Mouse (Mus musculus) forebrain, embryonic 14.5 days (tissue): ENCODE measurements around the gene 6430550D23Rik. TPM values are rescaled to one million over a fixed set of nuclear protein-coding genes. Genes with fewer than 3 reads are reported as not detected.

Experiments used
- ATAC-seq: fragments of 200-750 bp; cut with Nextera tagmentation; 2 replicates; pipeline ENCODE4 v1.8.0; 2017; ENCODE audit warnings: mild to moderate bottlenecking, moderate library complexity
- DNase-seq: peaks from one replicate; pipeline ENCODE4 v3.0.0-alpha.2; 2015; ENCODE audit warnings: low spot score
- H3K27ac ChIP-seq: fragments of 300-500 bp; sonication (generic); 2 replicates; pipeline ENCODE4 v1.5.1; 2014; ENCODE audit warnings: low read depth, mild to moderate bottlenecking, control low read depth, low read length, moderate library complexity
- H3K27me3 ChIP-seq: fragments of 300-500 bp; sonication (generic); replicated peaks from 2 replicates; pipeline ENCODE4 v1.6.1; 2014; ENCODE audit warnings: low read length, control low read depth, mixed read lengths; ENCODE audit not compliant: control insufficient read depth, insufficient read depth
- H3K36me3 ChIP-seq: fragments of 300-500 bp; sonication (generic); 2 replicates; pipeline ENCODE4 v1.6.1; 2014; ENCODE audit warnings: low read length, control low read depth; ENCODE audit not compliant: control insufficient read depth, insufficient read depth
- H3K4me1 ChIP-seq: fragments of 300-500 bp; sonication (generic); 2 replicates; pipeline ENCODE4 v1.6.1; 2014; ENCODE audit warnings: antibody characterized with exemption, low read length, control low read depth; ENCODE audit not compliant: control insufficient read depth, insufficient read depth
- H3K4me2 ChIP-seq: fragments of 300-500 bp; sonication (generic); 2 replicates; pipeline ENCODE4 v1.6.1; 2014; ENCODE audit warnings: mild to moderate bottlenecking, control low read depth, low read length
- H3K4me3 ChIP-seq: fragments of 300-500 bp; sonication (generic); 2 replicates; pipeline ENCODE4 v1.5.1; 2014; ENCODE audit warnings: low read depth, low read length, control low read depth
- H3K9ac ChIP-seq: fragments of 300-500 bp; sonication (generic); 2 replicates; pipeline ENCODE4 v1.6.1; 2014; ENCODE audit warnings: mild to moderate bottlenecking, low read length, control low read depth, moderate library complexity
- H3K9me3 ChIP-seq: fragments of 300-500 bp; sonication (generic); replicated peaks from 2 replicates; pipeline ENCODE4 v1.6.1; 2016; ENCODE audit warnings: low read length, control low read depth, mixed read lengths; ENCODE audit not compliant: control insufficient read depth
- WGBS: fragments of 180-500 bp; shearing (Covaris S2); extraction: QIAGEN DNeasy Blood & Tissue Kit; methylation state at CpG from one replicate; pipeline ENCODE4 v1.1.7; 2014; 5-methylcytosine and 5-hydroxymethylcytosine counted together
- polyA plus RNA-seq: library from polyadenylated mRNA; unstranded; fragments of >200 nt; fragmentation: Nextera tagmentation; extraction: Ambion mirVana; gene quantifications from 2 replicates; pipeline ENCODE4 v1.2.1, GENCODE M21; 2014

6430550D23Rik gene
- polyA plus RNA-seq, 1 experiment from 2014 or later, result 0.63 TPM

- peaks cover 13% of the 10 kb centered on the region for H3K36me3 ChIP-seq
- WGBS, result 95% methylated on average over 4 of the region's 4 CpGs
- peak; percentile 28 for DNase-seq
Observed at GRCm38 (mm10) chr2:156005393-156005792, 2.4 kb downstream of the 6430550D23Rik start.

GRCm38 (mm10) chr2:155991863-155992321 lies 15.9 kb downstream of the 6430550D23Rik start:
- peak; percentile 27 for DNase-seq
- WGBS, result 75% methylated on average over 14 of the region's 14 CpGs
- no peak overlapping the region for H3K27ac ChIP-seq
- no peak overlapping the region for H3K4me2 ChIP-seq
- H3K4me1 ChIP-seq, result no peaks in the 10 kb centered on the region
- H3K9ac ChIP-seq, result no peak overlapping the region
- no peak overlapping the region for H3K4me3 ChIP-seq
- H3K27me3 ChIP-seq, result no peaks in the 10 kb centered on the region
- H3K36me3 ChIP-seq, result peaks cover 100% of the 10 kb centered on the region
- H3K9me3 ChIP-seq, result no peaks in the 10 kb centered on the region
- no peak for ATAC-seq

More at GRCm38 (mm10) chr2:156005393-156005792, 2.4 kb downstream of the 6430550D23Rik start:
- no peak overlapping the region for H3K27ac ChIP-seq
- peaks cover 7% of the 10 kb centered on the region; the same call in 1 of the 2 replicates for H3K4me1 ChIP-seq
- no peak overlapping the region for H3K4me2 ChIP-seq
- ATAC-seq, result no peak
- no peaks in the 10 kb centered on the region for H3K27me3 ChIP-seq
- H3K9ac ChIP-seq, result no peak overlapping the region
- no peak overlapping the region for H3K4me3 ChIP-seq
- H3K9me3 ChIP-seq, result no peaks in the 10 kb centered on the region

GRCm38 (mm10) chr2:155991151-155991550 lies 16.6 kb downstream of the 6430550D23Rik start:
- Histone ChIP-seq H3K4me2 (no peak overlapping the region), H3K9ac (no peak overlapping the region), H3K36me3 (peaks cover 100% of the 10 kb centered on the region), H3K4me3 (no peak overlapping the region), H3K9me3 (no peaks in the 10 kb centered on the region), H3K27ac (no peak overlapping the region), H3K4me1 (no peaks in the 10 kb centered on the region), H3K27me3 (no peaks in the 10 kb centered on the region)
- 94% methylated on average over 10 of the region's 10 CpGs for WGBS
- DNase-seq, result no peak
- no peak for ATAC-seq

- Histone ChIP-seq H3K4me3 (no peak overlapping the region), H3K9ac (no peak overlapping the region), H3K4me1 (no peaks in the 10 kb centered on the region), H3K36me3 (peaks cover 100% of the 10 kb centered on the region), H3K4me2 (no peak overlapping the region), H3K9me3 (no peaks in the 10 kb centered on the region), H3K27me3 (no peaks in the 10 kb centered on the region), H3K27ac (no peak overlapping the region)
- ATAC-seq (no peak), DNase-seq (no peak)
- 78% methylated on average over 4 of the region's 4 CpGs for WGBS
Observed at GRCm38 (mm10) chr2:155989085-155989484, 18.7 kb downstream of the 6430550D23Rik start.

GRCm38 (mm10) chr2:155987131-155987530 lies 20.6 kb downstream of the 6430550D23Rik start:
- WGBS, result 94% methylated on average over 6 of the region's 6 CpGs
- Histone ChIP-seq H3K27ac (no peak overlapping the region), H3K4me2 (no peak overlapping the region), H3K4me1 (no peaks in the 10 kb centered on the region), H3K9ac (no peak overlapping the region), H3K9me3 (no peaks in the 10 kb centered on the region), H3K4me3 (no peak overlapping the region), H3K36me3 (peaks cover 98% of the 10 kb centered on the region), H3K27me3 (no peaks in the 10 kb centered on the region)
- ATAC-seq (no peak), DNase-seq (no peak)

GRCm38 (mm10) chr2:155985776-155986175 lies 22.0 kb downstream of the 6430550D23Rik start:
- H3K4me3 ChIP-seq, result no peak overlapping the region
- H3K36me3 ChIP-seq, result peaks cover 98% of the 10 kb centered on the region
- WGBS, result 83% methylated on average over 7 of the region's 7 CpGs
- no peak overlapping the region for H3K27ac ChIP-seq
- no peaks in the 10 kb centered on the region for H3K9me3 ChIP-seq
- no peak overlapping the region for H3K9ac ChIP-seq
- no peak for ATAC-seq
- no peak overlapping the region for H3K4me2 ChIP-seq
- DNase-seq, result no peak
- no peaks in the 10 kb centered on the region for H3K27me3 ChIP-seq
- no peaks in the 10 kb centered on the region for H3K4me1 ChIP-seq

GRCm38 (mm10) chr2:155979328-155979991 lies 28.3 kb downstream of the 6430550D23Rik start:
- H3K27ac ChIP-seq, result no peak overlapping the region
- no peak overlapping the region for H3K4me3 ChIP-seq
- H3K9ac ChIP-seq, result no peak overlapping the region
- no peaks in the 10 kb centered on the region for H3K27me3 ChIP-seq
- H3K9me3 ChIP-seq, result no peaks in the 10 kb centered on the region
- H3K36me3 ChIP-seq, result peaks cover 91% of the 10 kb centered on the region
- H3K4me1 ChIP-seq, result no peaks in the 10 kb centered on the region
- DNase-seq (no peak), ATAC-seq (no peak)
- no peak overlapping the region for H3K4me2 ChIP-seq
- WGBS, result 88% methylated on average over 5 of the region's 5 CpGs

- 86% methylated on average over 14 of the region's 14 CpGs for WGBS
- ATAC-seq (no peak), DNase-seq (no peak)
- Histone ChIP-seq H3K9ac (no peak overlapping the region), H3K9me3 (no peaks in the 10 kb centered on the region), H3K27me3 (no peaks in the 10 kb centered on the region), H3K4me1 (no peaks in the 10 kb centered on the region), H3K4me3 (no peak overlapping the region), H3K36me3 (peaks cover 87% of the 10 kb centered on the region), H3K27ac (no peak overlapping the region), H3K4me2 (no peak overlapping the region)
Observed at GRCm38 (mm10) chr2:155974087-155974731, 33.6 kb downstream of the 6430550D23Rik start.

GRCm38 (mm10) chr2:155973348-155973747 lies 34.4 kb downstream of the 6430550D23Rik start:
- Histone ChIP-seq H3K9me3 (no peaks in the 10 kb centered on the region), H3K36me3 (peaks cover 87% of the 10 kb centered on the region), H3K4me3 (no peak overlapping the region), H3K27me3 (no peaks in the 10 kb centered on the region), H3K27ac (no peak overlapping the region), H3K4me1 (no peaks in the 10 kb centered on the region), H3K9ac (no peak overlapping the region), H3K4me2 (no peak overlapping the region)
- DNase-seq, result no peak
- no peak for ATAC-seq
- WGBS, result 84% methylated on average over 6 of the region's 6 CpGs
